Mouse (Mus musculus): ENCODE measurements at regions not wholly inside any gene's neighbourhood (a gene's known extent, or its start where the extent isn't known, plus 50 kb on each side); places are given as distances from the start of the nearest gene placed in this dataset.

DNA sequence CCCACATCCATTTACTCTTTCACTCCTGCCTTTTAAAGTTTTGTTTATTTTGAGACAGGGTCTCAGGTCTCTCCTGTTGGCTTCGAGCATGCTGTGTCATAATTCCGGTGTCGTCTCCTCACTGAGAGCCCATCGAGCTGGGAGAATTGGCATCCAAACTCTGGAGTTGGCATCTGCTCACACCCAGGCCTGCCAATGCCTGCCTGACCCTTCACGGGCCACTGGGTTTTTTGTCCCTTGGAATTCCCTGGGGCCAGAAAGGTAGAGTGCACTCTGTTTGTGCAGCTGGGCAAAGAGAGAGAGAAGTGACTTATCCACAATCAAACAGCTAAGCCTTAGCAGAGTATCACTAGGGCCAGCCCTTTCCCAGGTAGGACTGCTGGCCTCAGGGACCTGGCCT lies 83.6 kb upstream of the Nectin1 start:
- Histone ChIP-seq H3K4me3 (no peak overlapping the region), H3K36me3 (no peaks in the 10 kb centered on the region), H3K27ac (no peak overlapping the region), H3K9ac (no peak overlapping the region), H3K9me3 (no peaks in the 10 kb centered on the region), H3K27me3 (no peaks in the 10 kb centered on the region), H3K4me2 (replicated peaks) (no peak overlapping the region), H3K4me1 (no peaks in the 10 kb centered on the region)
- whole genome bisulfite sequencing, result 84% methylated on average over 5 of the region's 5 CpGs
- no peak for ATAC-seq (ENCODE audit: insufficient number of reproducible peaks, insufficient read depth, low FRiP score, low TSS enrichment)

DNA sequence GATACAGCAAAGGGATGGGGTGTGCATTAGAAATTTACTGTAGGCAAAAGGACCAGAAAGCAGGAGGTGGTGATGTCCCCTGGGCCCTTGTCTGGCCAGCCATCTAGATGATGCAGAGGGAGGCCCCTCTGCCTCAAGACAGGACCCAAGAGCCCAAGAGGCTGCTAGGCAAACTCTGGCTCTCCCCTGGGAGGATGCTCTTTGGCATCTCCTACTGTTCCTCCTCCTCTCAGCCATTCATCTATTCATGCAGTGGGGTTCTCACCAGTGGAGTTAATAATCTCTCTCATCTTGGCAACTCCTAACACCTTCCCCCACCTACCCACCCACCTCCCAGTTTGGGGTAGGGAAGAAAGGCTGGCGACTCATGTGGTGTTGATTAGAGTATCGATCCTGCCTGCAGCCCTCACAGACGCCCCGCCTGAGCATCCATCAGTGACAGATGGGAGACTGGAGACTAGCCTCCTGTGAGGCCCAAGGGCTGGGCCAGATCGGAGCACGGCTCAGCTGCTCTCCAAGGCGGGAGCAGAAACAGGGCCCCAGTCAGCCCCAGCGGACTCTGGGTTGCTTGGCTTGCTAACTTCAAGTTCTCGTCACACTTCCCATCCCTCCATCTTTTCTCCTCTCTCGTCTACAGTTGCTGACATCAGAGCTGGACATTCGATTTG lies 82.8 kb upstream of the Nectin1 start:
- no peak overlapping the region for H3K9ac ChIP-seq

DNA sequence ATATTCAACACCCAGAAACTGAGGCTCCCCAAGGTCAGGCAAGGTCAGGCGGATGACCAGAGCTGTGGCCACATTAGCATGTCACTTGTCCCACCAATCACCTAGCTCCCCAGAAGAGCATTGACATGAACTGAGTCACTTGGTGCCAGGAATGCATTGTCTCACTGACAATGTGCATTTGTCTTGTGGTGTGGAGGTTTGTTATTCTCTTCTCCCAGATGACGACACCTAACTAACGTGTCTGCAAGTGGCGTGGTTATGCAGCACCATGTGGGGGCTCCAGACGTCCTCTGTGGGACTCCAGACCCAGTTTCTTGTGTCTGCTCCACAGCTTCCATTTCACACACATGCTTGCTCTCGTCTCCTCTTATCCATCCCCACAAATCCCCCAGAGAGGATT lies 82.1 kb upstream of the Nectin1 start:
- ATAC-seq (ENCODE audit: insufficient number of reproducible peaks, insufficient read depth, low FRiP score, low TSS enrichment), result no peak
- no peaks in the 10 kb centered on the region for H3K9me3 ChIP-seq
- H3K4me2 ChIP-seq (replicated peaks), result no peak overlapping the region
- 74% methylated on average over 6 of the region's 6 CpGs for WGBS
- H3K4me3 ChIP-seq, result no peak overlapping the region
- no peak overlapping the region for H3K27ac ChIP-seq
- H3K27me3 ChIP-seq, result no peaks in the 10 kb centered on the region
- H3K36me3 ChIP-seq, result no peaks in the 10 kb centered on the region
- H3K9ac ChIP-seq, result no peak overlapping the region
- no peaks in the 10 kb centered on the region for H3K4me1 ChIP-seq

More for the DNA sequence above, 82.8 kb upstream of the Nectin1 start:
- ATAC-seq (ENCODE audit: insufficient number of reproducible peaks, insufficient read depth, low FRiP score, low TSS enrichment), result no peak
- Histone ChIP-seq H3K4me1 (no peaks in the 10 kb centered on the region), H3K27ac (no peak overlapping the region), H3K4me2 (replicated peaks) (no peak overlapping the region), H3K27me3 (no peaks in the 10 kb centered on the region), H3K9me3 (no peaks in the 10 kb centered on the region), H3K36me3 (no peaks in the 10 kb centered on the region), H3K4me3 (no peak overlapping the region)
- WGBS, result 54% methylated on average over 11 of the region's 11 CpGs

DNA sequence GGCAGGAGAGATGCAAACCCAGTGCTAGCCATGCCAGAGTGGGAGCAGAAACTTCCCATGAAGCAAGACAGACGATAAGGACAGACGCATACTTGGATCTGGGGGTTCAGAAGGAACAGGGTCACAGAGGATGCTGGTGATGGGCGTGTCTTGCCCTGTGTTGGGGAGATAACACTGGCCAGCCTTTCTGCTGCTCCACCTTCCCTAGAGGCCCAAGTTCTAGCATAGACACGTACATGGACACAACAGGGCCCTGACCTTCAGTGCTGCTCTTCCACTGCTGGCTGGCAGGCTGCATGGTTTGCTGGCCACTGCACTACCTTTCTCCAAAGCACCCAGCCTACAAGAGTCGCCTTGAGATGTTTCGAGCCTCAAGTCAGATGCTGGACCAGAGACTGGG lies 76.4 kb upstream of the Nectin1 start:
- Histone ChIP-seq H3K36me3 (no peaks in the 10 kb centered on the region), H3K4me1 (0 out of 2 replicates have a peak, but pooled peaks cover 6% of the 10 kb centered on the region), H3K9ac (no peak overlapping the region), H3K27ac (no peak overlapping the region), H3K9me3 (no peaks in the 10 kb centered on the region), H3K4me2 (replicated peaks) (no peak overlapping the region), H3K4me3 (no peak overlapping the region), H3K27me3 (no peaks in the 10 kb centered on the region)
- 87% methylated on average over 6 of the region's 6 CpGs for WGBS
- no peak for ATAC-seq (ENCODE audit: insufficient number of reproducible peaks, insufficient read depth, low FRiP score, low TSS enrichment)

DNA sequence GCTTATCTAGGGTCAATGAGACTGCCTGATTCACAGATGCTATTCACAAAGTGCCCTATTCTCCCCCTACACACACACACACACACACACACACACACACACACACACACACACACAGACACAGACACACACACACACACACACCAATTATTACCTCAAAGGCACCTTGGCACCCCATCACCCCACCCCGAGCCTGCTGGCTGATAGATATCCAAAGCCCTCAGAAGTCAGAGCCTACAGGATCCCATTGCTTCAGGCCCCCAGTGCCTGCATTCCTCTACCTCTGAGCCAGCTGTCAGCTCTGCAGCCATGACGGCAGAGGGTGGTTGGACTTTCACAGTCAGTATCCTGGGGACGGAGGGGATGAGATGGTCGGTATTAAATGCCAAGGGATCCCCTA lies 75.8 kb upstream of the Nectin1 start:
- no peak for ATAC-seq (ENCODE audit: insufficient number of reproducible peaks, insufficient read depth, low FRiP score, low TSS enrichment)
- Histone ChIP-seq H3K9me3 (no peaks in the 10 kb centered on the region), H3K27me3 (no peaks in the 10 kb centered on the region), H3K27ac (no peak overlapping the region), H3K4me1 (0 out of 2 replicates have a peak, but pooled peaks cover 6% of the 10 kb centered on the region), H3K36me3 (no peaks in the 10 kb centered on the region), H3K4me2 (replicated peaks) (no peak overlapping the region), H3K4me3 (no peak overlapping the region), H3K9ac (no peak overlapping the region)
- 62% methylated on average over 4 of the region's 4 CpGs for WGBS

DNA sequence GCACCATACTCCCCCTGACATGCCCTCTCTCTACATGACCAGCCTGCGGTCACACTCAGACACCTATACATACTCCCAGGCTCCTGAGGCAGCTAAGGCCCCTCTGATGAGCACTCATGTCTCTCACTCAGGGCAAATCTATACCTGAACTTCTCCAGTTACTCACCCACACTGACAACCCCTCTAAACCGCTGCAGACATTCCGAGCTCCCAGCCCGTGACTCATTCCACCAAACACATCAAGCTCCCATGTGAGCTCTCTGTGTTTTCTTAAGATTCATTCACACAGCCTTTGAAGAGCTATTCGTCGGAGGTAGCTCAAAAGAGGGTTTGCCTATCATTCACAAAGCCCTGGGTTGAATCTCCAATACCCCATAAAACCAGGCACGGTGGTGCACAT lies 75.1 kb upstream of the Nectin1 start:
- Histone ChIP-seq H3K4me2 (replicated peaks) (no peak overlapping the region), H3K4me3 (no peak overlapping the region), H3K36me3 (no peaks in the 10 kb centered on the region), H3K9ac (no peak overlapping the region), H3K27ac (no peak overlapping the region), H3K9me3 (no peaks in the 10 kb centered on the region), H3K27me3 (no peaks in the 10 kb centered on the region), H3K4me1 (0 out of 2 replicates have a peak, but pooled peaks cover 8% of the 10 kb centered on the region)
- no peak for ATAC-seq (ENCODE audit: insufficient number of reproducible peaks, insufficient read depth, low FRiP score, low TSS enrichment)
- 66% methylated on average over 7 of the region's 7 CpGs for WGBS

DNA sequence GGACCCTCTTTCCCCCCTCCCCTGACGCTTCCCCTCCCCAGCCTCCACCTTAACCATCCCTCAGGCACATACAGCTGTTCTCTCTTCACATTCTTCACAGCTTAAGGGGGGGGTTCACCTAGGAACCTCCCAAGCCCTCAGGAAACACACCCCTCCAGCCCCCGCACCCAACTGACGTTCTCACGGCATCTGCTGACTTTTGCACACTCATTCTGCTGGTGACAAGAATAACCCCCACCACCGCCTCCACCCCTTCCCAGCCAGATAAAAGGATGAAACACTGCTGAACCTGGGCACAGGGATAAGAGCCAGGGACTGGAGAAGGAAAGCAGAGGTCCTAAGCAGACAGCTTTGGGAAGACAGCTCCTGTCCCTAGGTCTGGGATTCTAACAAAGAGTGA lies 73.2 kb upstream of the Nectin1 start:
- Histone ChIP-seq H3K4me2 (replicated peaks) (no peak overlapping the region), H3K27me3 (no peaks in the 10 kb centered on the region), H3K4me3 (no peak overlapping the region), H3K36me3 (no peaks in the 10 kb centered on the region), H3K4me1 (peaks cover 12% of the 10 kb centered on the region; the same call in 1 of the 2 replicates), H3K27ac (no peak overlapping the region), H3K9me3 (no peaks in the 10 kb centered on the region), H3K9ac (no peak overlapping the region)
- no peak for ATAC-seq (ENCODE audit: insufficient number of reproducible peaks, insufficient read depth, low FRiP score, low TSS enrichment)
- WGBS, result 60% methylated on average over 5 of the region's 5 CpGs

DNA sequence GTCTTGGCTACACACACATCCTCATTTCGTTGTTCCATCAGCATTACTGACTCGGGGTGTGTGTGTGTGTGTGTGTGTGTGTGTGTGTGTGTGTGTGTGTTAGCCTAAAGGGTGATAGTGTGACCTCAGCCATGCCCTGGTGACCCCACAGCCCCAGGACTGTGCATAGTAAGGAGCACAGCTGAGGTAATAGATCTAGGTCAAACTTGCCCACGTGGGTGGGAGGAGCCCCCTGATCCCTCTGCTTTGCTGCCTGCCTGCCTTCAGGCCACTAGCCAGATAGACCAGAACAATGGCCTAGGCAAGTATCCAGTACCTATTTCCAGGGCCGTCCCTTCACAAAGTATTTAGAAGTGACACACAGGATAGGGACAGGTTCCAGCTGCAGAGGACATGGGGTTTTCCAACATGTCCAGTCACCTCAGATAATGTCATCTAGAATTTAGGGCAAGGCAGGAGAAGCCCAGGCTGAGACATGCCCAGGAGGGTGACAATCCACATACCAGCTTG lies 70.6 kb upstream of the Nectin1 start:
- 29% methylated on average over 4 of the region's 4 CpGs for WGBS
- Histone ChIP-seq H3K27me3 (no peaks in the 10 kb centered on the region), H3K4me2 (replicated peaks) (no peak overlapping the region), H3K27ac (no peak overlapping the region), H3K9ac (no peak overlapping the region), H3K4me3 (no peak overlapping the region), H3K9me3 (no peaks in the 10 kb centered on the region), H3K36me3 (no peaks in the 10 kb centered on the region), H3K4me1 (peaks cover 12% of the 10 kb centered on the region; the same call in 1 of the 2 replicates)
- ATAC-seq (ENCODE audit: insufficient number of reproducible peaks, insufficient read depth, low FRiP score, low TSS enrichment), result no peak

DNA sequence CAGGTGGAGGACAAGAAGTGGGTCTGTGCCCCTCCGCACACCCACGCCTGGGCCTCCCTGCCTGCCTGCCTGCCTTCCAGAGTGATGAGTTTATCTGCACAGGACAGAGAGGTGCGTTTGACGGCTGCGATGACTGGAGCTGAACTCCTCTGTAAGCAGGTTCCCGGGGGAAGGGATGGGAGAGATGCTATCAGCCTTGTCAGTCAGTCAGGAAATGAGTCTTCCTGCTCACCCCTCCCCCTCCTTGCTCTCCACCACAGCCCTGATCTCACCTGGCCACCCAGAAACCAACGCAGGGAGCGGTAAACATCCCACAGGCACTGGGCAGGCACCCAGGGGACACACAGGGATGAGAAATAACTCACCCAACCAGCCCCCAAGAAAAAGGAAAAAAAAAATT lies 69.5 kb upstream of the Nectin1 start:
- no peak for ATAC-seq (ENCODE audit: insufficient number of reproducible peaks, insufficient read depth, low FRiP score, low TSS enrichment)
- Histone ChIP-seq H3K9me3 (no peaks in the 10 kb centered on the region), H3K27ac (no peak overlapping the region), H3K9ac (no peak overlapping the region), H3K27me3 (no peaks in the 10 kb centered on the region), H3K4me1 (peaks cover 12% of the 10 kb centered on the region; the same call in 1 of the 2 replicates), H3K4me2 (replicated peaks) (no peak overlapping the region), H3K36me3 (no peaks in the 10 kb centered on the region), H3K4me3 (no peak overlapping the region)
- WGBS, result 42% methylated on average over 8 of the region's 8 CpGs

DNA sequence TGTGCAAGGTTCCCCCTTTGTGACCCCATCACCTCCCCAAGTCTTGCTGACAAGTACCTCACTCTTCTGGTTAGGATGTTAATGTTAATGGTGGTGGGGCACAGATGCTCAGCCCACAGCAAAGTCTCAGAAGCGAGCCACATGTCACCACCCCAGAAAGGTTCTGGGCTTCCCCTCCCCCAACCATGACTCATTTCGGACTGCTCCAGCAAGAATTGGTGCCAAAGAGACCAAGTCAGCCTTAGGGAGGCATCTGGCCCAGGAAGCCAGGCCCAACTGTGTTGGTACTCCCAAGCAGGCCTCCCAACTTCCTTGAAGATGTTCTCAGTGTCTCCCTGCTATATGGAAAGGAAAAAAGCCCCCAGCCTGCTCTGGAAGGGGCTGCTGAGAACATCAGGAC lies 67.8 kb upstream of the Nectin1 start:
- Histone ChIP-seq H3K4me2 (replicated peaks) (no peak overlapping the region), H3K9ac (no peak overlapping the region), H3K27me3 (no peaks in the 10 kb centered on the region), H3K4me1 (peaks cover 6% of the 10 kb centered on the region; the same call in 1 of the 2 replicates), H3K36me3 (no peaks in the 10 kb centered on the region), H3K9me3 (no peaks in the 10 kb centered on the region), H3K27ac (no peak overlapping the region), H3K4me3 (no peak overlapping the region)
- WGBS, result 71% methylated on average over 2 of the region's 2 CpGs
- no peak for ATAC-seq (ENCODE audit: insufficient number of reproducible peaks, insufficient read depth, low FRiP score, low TSS enrichment)

DNA sequence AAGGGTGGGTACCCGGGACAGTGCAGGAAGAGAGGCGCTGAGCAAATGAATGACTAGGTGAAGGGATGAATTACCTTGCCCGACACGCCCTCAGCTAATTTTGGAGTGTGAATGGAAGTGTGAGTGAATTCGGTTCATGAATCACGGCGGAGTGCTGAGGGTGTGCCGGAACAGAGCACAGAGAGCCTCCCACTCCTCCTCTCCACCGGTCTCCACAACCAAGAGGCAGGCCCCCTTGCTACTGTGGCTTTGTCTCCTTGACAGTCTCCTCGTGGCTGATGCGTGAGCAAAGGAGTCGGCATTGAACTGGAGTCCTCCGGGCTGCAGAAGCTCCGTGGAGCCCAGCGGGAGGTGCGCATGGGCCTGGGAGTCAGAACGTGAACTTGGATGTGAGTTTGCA lies 64.5 kb upstream of the Nectin1 start:
- 56% methylated on average over 17 of the region's 17 CpGs for WGBS
- Histone ChIP-seq H3K9ac (no peak overlapping the region), H3K27ac (no peak overlapping the region), H3K4me3 (no peak overlapping the region), H3K4me2 (replicated peaks) (no peak overlapping the region), H3K4me1 (peaks cover 1% of the 10 kb centered on the region; the same call in 1 of the 2 replicates), H3K36me3 (no peaks in the 10 kb centered on the region), H3K27me3 (no peaks in the 10 kb centered on the region), H3K9me3 (no peaks in the 10 kb centered on the region)
- no peak for ATAC-seq (ENCODE audit: insufficient number of reproducible peaks, insufficient read depth, low FRiP score, low TSS enrichment)

DNA sequence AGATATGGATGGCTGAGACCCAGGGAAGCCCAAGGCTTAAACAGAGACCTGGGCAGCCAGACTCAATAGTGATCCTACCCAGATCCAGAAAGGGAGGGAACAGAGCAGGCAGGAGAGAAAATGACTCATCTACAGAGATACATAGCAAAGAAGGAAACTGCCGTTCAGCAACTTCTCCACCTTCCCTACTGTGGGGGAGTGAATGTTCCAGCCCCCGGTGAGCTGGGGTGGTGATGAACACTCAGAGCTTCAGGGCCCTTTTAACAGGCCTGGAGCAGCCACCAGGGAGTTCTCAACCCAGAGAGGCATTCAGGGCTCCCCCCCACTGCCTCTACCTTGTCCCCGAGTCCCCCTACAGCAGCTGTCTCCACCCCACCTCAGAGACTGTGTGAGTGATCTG lies 62.5 kb upstream of the Nectin1 start:
- 67% methylated on average over 3 of the region's 3 CpGs for WGBS
- ATAC-seq (ENCODE audit: insufficient number of reproducible peaks, insufficient read depth, low FRiP score, low TSS enrichment), result no peak
- no peaks in the 10 kb centered on the region for H3K4me1 ChIP-seq

More for the DNA sequence above, 62.5 kb upstream of the Nectin1 start:
- no peaks in the 10 kb centered on the region for H3K27me3 ChIP-seq
- H3K27ac ChIP-seq, result no peak overlapping the region
- no peaks in the 10 kb centered on the region for H3K9me3 ChIP-seq
- no peaks in the 10 kb centered on the region for H3K36me3 ChIP-seq
- H3K9ac ChIP-seq, result no peak overlapping the region
- no peak overlapping the region for H3K4me2 ChIP-seq (replicated peaks)
- H3K4me3 ChIP-seq, result no peak overlapping the region

Measured in embryonic facial prominence, embryonic 12.5 days (tissue).